Mouse (Mus musculus) cerebellum, adult 2 months (tissue): ENCODE measurements around the gene 4930544G11Rik. TPM values are rescaled to one million over a fixed set of nuclear protein-coding genes. Genes with fewer than 3 reads are reported as not detected.

Experiments used
- DNase-seq, 2 experiments: peaks; one replicate each; pipeline ENCODE4 v3.0.0; 2021
- H3K27ac ChIP-seq: fragments of 200-500 bp; 2 replicates; pipeline ENCODE4 v1.5.1; 2012; ENCODE audit warnings: low read length, control low read depth, inconsistent platforms; ENCODE audit not compliant: insufficient read depth
- H3K27me3 ChIP-seq: fragments of 200-500 bp; 2 replicates; pipeline ENCODE4 v1.6.1; 2012; ENCODE audit warnings: inconsistent platforms, mild to moderate bottlenecking, low read length, moderate library complexity; ENCODE audit not compliant: control insufficient read depth, insufficient read depth
- H3K4me1 ChIP-seq: fragments of 200-500 bp; 2 replicates; pipeline ENCODE4 v1.6.1; 2011; ENCODE audit warnings: low read length; ENCODE audit not compliant: control insufficient read depth, insufficient read depth
- H3K4me3 ChIP-seq: fragments of 200-500 bp; replicated peaks from 2 replicates; pipeline ENCODE3; 2011; ENCODE audit warnings: mild to moderate bottlenecking, low read depth, low read length, control low read depth; ENCODE audit not compliant: insufficient read depth
- CTCF ChIP-seq: fragments of 200-500 bp; IDR thresholded peaks from 2 replicates; pipeline ENCODE4 v1.5.1; 2011; ENCODE audit warnings: low read depth, mild to moderate bottlenecking, control low read depth, low read length, moderate library complexity, borderline replicate concordance; ENCODE audit not compliant: insufficient read depth
- POLR2A ChIP-seq: fragments of 200-500 bp; IDR thresholded peaks from 2 replicates; pipeline ENCODE4 v1.6.1; 2011; ENCODE audit warnings: low read length, control low read depth, borderline replicate concordance; ENCODE audit not compliant: insufficient read depth
- WGBS: fragments of 180-500 bp; shearing (Covaris S2); methylation state at CpG from one replicate; pipeline ENCODE4 v1.1.7; 2018; 5-methylcytosine and 5-hydroxymethylcytosine counted together
- polyA plus RNA-seq: library from polyadenylated mRNA; depleted of rRNA; stranded (reverse); fragments of >200 nt; gene quantifications from 2 replicates; pipeline ENCODE4 v1.2.3, GENCODE M21; 2012; rRNA removed

Gene 4930544G11Rik
- not detected in 2 replicates for polyA plus RNA-seq

DNA sequence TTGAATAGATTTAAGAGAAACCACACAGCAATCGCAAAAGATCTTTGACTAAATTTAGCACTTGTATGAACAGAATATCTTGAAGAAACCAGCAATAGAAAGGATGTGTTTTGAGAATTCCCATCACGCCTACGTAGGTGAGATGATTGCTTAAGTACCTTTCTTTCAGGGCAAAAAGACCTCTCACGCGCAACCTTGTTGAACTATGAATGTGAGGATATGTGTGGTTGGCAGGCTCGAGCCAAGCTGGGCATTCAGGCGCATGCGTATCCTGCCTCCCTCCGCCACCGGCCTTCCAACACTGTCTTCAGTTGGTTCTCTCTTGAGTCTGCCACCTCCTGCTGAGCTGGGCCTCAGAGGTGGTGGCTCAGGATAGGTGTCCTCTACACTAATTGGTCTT is at the start of gene 4930544G11Rik:
Gene 4930544G11Rik, plus strand, starts transcription at position 301 of the 400 bp plus-strand sequence.
- Histone ChIP-seq H3K4me3 (no peak within 1 kb of the TSS), H3K4me1 (no peaks in the 10 kb centered on the region), H3K27me3 (no peaks in the 10 kb centered on the region), H3K27ac (no peak within 1 kb of the TSS)
- TF ChIP-seq CTCF (no peak), POLR2A (no peak)
- WGBS: 98% methylated on average over 10 of the region's 10 CpGs
- DNase-seq: no peak

GRCm38 (mm10) chr6:65906657-65907182 is 45.7 kb upstream of the 4930544G11Rik start:
- no peak for DNase-seq
- Histone ChIP-seq H3K27ac (no peak overlapping the region), H3K4me3 (no peak overlapping the region), H3K4me1 (no peaks in the 10 kb centered on the region), H3K27me3 (no peaks in the 10 kb centered on the region)
- TF ChIP-seq CTCF (no peak), POLR2A (no peak)
- 90% methylated on average over 2 of the region's 2 CpGs for WGBS

- TF ChIP-seq CTCF: no peak
- no peak for TF ChIP-seq POLR2A
- no peak for DNase-seq
- no peak overlapping the region for H3K27ac ChIP-seq
- WGBS: 86% methylated on average over 5 of the region's 5 CpGs
- H3K4me1 ChIP-seq: no peaks in the 10 kb centered on the region
- no peaks in the 10 kb centered on the region for H3K27me3 ChIP-seq
- no peak overlapping the region for H3K4me3 ChIP-seq
Measured at GRCm38 (mm10) chr6:65915421-65915820, 37.0 kb upstream of the 4930544G11Rik start.

- no peak for DNase-seq
- Histone ChIP-seq H3K4me1 (no peaks in the 10 kb centered on the region), H3K4me3 (no peak overlapping the region), H3K27me3 (no peaks in the 10 kb centered on the region), H3K27ac (no peak overlapping the region)
- 82% methylated on average over 3 of the region's 3 CpGs for WGBS
- no peak for TF ChIP-seq CTCF
- no peak for TF ChIP-seq POLR2A
Measured at GRCm38 (mm10) chr6:65921703-65922102, 30.7 kb upstream of the 4930544G11Rik start.

DNA sequence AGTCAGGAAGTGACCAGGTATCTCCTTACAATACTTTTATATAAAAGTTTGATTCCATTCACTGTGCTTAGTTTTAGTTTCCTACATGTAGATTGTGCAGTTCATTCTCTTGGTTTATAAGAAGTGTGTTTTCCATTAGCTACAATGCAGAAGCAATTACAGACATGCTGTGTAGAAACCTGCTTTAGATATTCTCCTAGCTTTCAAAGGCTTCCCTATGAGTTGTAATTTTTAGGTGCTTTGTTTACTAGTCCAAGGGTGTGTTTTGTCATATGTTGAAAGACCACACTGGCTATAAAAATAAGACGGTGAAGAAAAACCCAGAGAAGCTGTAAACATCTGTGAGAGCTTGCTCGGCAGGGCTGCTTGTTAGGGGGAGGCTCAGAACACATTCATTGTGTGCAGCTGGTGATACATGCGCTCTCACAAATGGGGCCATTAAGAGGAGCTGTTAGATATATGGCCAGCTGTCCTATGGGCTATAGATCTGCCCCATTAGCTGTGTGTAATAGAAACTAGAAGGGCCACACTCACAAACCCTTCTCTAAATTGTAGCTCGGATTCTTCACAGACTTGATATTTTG is 28.8 kb upstream of the 4930544G11Rik start:
- no peak for TF ChIP-seq POLR2A
- no peak for TF ChIP-seq CTCF
- H3K4me1 ChIP-seq: no peaks in the 10 kb centered on the region
- no peak overlapping the region for H3K27ac ChIP-seq
- H3K27me3 ChIP-seq: no peaks in the 10 kb centered on the region
- no peak for DNase-seq
- H3K4me3 ChIP-seq: no peak overlapping the region
- WGBS: 89% methylated on average over 4 of the region's 4 CpGs

- Histone ChIP-seq H3K27ac (no peak overlapping the region), H3K4me3 (no peak overlapping the region), H3K4me1 (no peaks in the 10 kb centered on the region), H3K27me3 (no peaks in the 10 kb centered on the region)
- no peak for DNase-seq
- WGBS: 92% methylated on average over 3 of the region's 3 CpGs
- TF ChIP-seq CTCF (no peak), POLR2A (no peak)
Measured at GRCm38 (mm10) chr6:65925737-65926333, 26.6 kb upstream of the 4930544G11Rik start.

- DNase-seq: no peak
Measured at GRCm38 (mm10) chr6:65930523-65930922, 21.9 kb upstream of the 4930544G11Rik start.

DNA sequence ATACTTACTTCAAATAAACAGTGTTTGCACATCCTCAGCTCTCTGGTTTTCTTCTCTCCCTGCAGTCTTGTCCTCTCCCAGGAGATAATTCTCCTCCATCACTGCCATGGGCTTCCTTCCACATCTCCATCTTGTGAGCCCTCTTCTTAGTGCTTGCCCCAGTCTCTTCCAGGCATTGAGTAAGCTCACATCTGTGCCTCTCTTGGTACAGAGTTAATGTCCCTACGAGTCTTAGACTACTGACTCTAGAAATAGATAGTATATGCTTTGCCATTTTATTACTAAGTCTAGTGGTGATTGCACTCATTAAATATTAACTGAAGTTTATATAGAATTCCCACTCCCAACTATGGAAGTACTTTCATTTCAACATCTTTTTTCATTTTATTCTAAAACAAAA is 19.6 kb upstream of the 4930544G11Rik start:
- Histone ChIP-seq H3K4me3 (no peak overlapping the region), H3K4me1 (no peaks in the 10 kb centered on the region), H3K27me3 (no peaks in the 10 kb centered on the region), H3K27ac (no peak overlapping the region)
- WGBS: 38% methylated on average over 1 of the region's 1 CpGs
- TF ChIP-seq CTCF (no peak), POLR2A (no peak)
- DNase-seq: no peak

More at GRCm38 (mm10) chr6:65930523-65930922, 21.9 kb upstream of the 4930544G11Rik start:
- TF ChIP-seq CTCF (no peak), POLR2A (no peak)
- H3K4me3 ChIP-seq: no peak overlapping the region
- no peaks in the 10 kb centered on the region for H3K27me3 ChIP-seq
- no peaks in the 10 kb centered on the region for H3K4me1 ChIP-seq
- no peak overlapping the region for H3K27ac ChIP-seq
- WGBS: 83% methylated on average over 1 of the region's 1 CpGs
